Mouse (Mus musculus): ENCODE measurements around the gene Grik4. TPM values are rescaled to one million over a fixed set of nuclear protein-coding genes. Genes with fewer than 3 reads are reported as not detected.

The Grik4 gene
- total RNA-seq, 2 experiments from 2014 or later = 17.7 to 18.3 TPM

DNA sequence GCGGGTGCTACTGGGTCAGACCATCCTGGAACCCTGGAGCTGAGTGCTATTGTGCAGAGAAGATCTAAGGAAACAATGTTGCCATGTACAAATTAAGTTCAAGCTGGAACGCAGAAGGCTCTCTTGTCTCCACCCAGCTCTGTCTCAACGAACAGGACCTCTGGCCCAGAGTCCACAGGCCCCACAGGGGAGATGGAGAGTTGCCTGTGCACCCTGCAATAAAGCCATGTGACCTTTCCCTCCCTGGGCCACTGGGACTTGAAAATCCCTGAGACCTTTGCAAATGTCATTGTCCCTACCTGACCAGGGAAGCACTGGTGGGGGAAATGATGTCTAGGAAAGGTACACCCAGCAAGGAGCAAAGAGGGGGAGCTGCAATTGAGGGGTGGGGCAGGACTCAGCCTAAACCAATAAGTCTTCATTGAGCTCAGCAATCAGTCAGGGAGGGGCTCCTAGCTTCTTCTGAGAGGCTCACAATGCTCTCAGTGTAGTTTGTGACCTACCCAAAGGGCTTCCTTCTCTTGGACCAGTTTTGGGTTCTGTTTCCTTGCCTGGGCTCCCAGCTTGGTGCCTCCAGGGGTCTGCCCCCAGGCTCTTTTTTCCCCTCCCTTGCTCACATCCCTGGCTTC, 187.2 kb downstream of the Grik4 start:
- intact Hi-C loops (cut with DNase I) = no loop called here
- TF ChIP-seq CTCF (IDR thresholded peaks at IDR 0.05) = no peak
- Histone ChIP-seq H3K27ac (no peak overlapping the region), H3K4me3 (no peak overlapping the region)
- no peak for DNase-seq (ENCODE audit: extremely low spot score in 1 of 2, low spot score in 2 of 2)

DNA sequence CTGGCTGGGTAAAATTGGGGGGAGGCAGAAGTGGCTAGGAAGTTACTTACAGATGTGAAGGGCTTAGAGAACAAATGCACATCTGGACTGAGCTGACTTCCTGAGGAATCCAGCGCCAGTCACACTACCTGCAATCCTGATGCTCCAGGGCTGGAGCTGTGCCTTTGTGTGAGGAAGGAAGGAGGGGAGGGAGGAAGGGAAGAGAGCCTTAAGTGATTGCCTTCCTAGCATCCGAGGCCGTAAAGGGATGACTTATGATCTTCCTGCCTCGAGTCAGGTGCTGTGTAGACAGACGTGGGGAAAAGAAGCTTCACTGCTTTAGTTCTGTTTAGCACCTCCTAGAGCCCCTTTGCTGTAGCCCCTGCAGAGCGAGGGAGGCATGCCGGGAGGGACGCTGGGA, 189.6 kb downstream of the Grik4 start:
- Histone ChIP-seq H3K27ac (no peak overlapping the region), H3K4me3 (no peak overlapping the region)
- no peak for DNase-seq (ENCODE audit: extremely low spot score in 1 of 2, low spot score in 2 of 2)
- no peak for TF ChIP-seq CTCF (IDR thresholded peaks at IDR 0.05)
- intact Hi-C loops (cut with DNase I) = no loop called here

DNA sequence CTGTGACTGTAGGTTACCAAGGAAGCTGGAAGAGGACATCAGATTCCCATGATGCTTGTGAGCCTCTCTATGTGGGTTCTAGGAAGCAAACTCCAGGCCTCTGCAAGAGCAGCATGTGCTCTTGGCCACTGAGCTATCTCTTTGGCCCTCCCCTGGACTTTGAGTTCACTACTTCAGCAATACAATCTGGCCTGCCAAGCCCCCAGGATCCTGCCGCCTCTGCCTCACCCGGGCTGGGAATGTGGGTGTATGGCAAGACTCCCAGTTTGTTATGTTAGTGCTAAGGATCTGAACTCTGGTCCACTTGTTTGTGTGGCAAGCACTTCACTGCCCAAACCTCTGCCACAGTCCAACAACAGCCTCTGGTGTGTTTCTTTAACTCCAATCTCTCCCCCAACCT, 193.1 kb downstream of the Grik4 start:
- TF ChIP-seq CTCF (IDR thresholded peaks at IDR 0.05) = no peak
- Histone ChIP-seq H3K27ac (no peak overlapping the region), H3K4me3 (no peak overlapping the region)
- intact Hi-C loops (cut with DNase I) = no loop called here
- no peak for DNase-seq (ENCODE audit: extremely low spot score in 1 of 2, low spot score in 2 of 2)

DNA sequence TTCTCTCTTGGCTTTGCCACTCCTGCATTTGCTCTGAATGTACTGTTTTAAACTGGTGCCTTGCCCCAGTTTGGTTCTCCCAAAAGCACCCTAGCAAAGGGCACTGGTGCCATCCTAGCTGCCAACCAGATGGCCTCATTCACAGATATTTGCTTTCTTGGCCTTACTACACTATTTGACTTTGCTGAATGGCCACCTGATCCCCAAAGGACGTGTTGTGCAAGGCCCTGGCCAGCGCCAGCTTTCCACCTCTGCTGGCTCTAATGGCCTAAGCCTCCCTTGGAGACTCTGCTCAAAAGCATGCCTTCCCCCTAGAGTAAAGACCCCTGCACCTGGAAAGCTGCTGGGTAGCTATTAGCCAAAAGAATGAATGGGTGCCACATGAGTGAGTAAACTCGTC, 194.1 kb downstream of the Grik4 start:
- intact Hi-C loops (cut with DNase I) = no loop called here
- Histone ChIP-seq H3K4me3 (no peak overlapping the region), H3K27ac (no peak overlapping the region)
- no peak for TF ChIP-seq CTCF (IDR thresholded peaks at IDR 0.05)
- no peak for DNase-seq (ENCODE audit: extremely low spot score in 1 of 2, low spot score in 2 of 2)

DNA sequence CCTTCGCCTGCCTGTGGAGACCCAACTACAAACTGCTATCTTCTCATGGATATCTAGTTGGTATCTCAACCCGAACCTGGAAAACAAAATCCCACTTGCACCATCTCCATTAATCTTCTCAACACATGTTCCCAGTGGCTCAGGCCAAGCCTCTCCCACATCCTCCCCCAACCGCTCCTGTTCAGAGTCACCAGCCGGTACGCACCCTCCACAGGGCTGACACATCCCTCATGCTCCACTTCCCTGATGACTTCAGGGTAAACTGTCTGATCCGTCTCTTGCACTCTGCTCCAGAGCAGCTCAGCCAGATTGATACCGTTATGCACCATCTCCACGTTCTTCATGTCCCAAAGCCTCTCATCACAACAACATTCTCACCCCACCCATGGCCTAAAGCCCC, 198.3 kb downstream of the Grik4 start:
- no peak for TF ChIP-seq CTCF (IDR thresholded peaks at IDR 0.05)
- DNase-seq (ENCODE audit: extremely low spot score in 1 of 2, low spot score in 2 of 2) = no peak
- no peak overlapping the region for H3K4me3 ChIP-seq
- no peak overlapping the region for H3K27ac ChIP-seq
- intact Hi-C loops (cut with DNase I) = no loop called here

DNA sequence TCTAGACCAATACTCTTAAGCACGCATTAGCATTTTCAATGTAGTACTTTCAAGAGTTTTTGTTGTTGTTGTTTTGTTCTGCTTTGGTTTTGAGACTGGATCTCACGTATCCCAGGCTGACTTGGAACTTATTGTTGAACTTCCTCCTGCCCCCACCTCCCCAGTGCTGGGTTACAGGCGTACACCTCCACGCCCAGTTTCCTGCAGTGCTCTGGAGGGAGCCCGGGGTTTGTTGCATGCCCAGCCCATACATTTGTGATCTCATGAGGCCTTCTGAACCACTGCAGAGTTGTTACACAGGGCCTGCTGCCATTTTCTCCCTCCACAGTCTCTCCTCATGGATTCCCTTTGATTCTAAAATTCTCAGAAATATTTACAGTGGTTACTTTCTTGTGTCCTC, 201.9 kb downstream of the Grik4 start:
- no peak for DNase-seq (ENCODE audit: extremely low spot score in 1 of 2, low spot score in 2 of 2)
- Histone ChIP-seq H3K4me3 (no peak overlapping the region), H3K27ac (no peak overlapping the region)
- intact Hi-C loops (cut with DNase I) = no loop called here
- TF ChIP-seq CTCF (IDR thresholded peaks at IDR 0.05) = no peak

DNA sequence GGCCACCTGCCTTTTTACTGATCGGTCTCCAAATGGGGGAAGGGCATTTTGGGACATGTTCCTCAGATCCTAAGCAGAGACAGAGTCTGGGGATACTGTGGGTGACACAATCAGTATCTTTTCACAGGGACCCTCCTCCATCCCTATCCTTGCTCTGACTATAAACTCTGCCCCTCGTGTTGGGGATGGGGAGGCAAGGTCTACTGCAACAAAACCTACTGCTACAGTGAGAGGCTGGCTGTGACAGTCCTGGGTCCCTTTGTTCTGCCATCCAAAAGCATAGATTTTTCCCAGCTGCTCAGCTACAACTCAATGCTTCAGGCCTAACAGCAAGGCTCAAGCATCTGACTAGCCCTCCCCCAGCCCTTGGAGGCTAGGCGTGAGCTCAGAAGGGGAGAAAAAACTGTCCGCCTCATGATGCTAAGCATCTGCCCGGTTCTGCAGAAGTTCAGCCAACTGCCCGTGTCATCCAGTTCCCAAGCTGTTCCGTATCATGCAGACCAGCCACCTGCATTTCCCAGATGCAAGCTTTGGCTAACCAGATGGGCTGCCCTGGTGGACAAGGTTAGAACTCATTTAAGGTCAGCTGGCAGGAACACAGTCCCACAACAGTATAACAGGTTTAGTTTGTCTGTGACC, 207.5 kb downstream of the Grik4 start:
- no peak for DNase-seq (ENCODE audit: extremely low spot score in 1 of 2, low spot score in 2 of 2)
- no peak for TF ChIP-seq CTCF (IDR thresholded peaks at IDR 0.05)
- intact Hi-C loops (cut with DNase I) = no loop called here
- no peak overlapping the region for H3K4me3 ChIP-seq
- H3K27ac ChIP-seq = no peak overlapping the region

DNA sequence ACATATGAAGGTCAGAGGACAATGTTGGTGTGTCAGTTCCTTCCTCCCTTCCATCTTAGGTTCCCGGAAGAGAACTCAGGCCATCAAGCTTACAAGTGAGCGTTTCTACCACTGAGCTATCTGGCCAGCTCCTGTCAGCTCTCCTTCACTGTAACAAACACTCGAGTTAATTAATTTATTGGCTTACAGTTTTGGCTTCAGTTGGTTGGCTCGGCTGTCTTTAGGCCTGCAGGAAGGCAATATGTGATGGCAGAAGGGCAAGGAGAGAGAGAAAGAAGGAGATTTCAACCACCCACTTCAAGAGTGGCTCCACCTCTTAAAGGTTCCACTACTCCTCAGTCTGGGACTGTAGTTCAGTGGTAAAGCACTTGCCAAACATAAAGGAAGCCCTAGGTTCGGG, 209.2 kb downstream of the Grik4 start:
- DNase-seq (ENCODE audit: extremely low spot score in 1 of 2, low spot score in 2 of 2) = no peak
- intact Hi-C loops (cut with DNase I) = no loop called here
- no peak overlapping the region for H3K4me3 ChIP-seq
- no peak overlapping the region for H3K27ac ChIP-seq
- no peak for TF ChIP-seq CTCF (IDR thresholded peaks at IDR 0.05)

DNA sequence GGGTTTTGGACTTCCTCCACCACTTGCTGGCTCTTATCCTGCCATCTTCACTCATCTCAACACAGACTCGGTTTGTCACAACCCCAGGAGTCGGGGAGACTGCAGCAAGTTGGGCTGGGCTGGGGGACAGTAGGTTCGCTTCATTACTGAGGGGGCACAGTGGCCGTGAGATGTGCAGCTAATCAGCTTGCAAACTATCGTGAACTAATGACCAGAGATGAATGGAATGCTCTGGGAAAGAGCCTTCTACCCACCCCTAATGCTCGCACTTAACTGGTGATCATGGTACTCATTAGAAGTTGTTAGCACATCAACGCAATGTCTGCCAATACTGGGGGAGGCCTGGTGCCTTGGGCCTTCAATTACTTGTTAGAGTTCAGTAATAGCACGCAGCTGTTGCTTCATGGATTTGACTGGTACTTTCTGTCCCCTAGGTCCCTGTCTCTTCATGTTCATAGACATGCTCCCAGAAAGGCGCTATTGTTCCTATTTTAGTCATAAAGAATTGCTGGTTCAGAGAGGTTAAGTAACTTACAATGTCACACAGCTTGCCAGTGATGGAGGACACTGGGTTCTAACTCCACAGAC, 211.5 kb downstream of the Grik4 start:
- no peak overlapping the region for H3K27ac ChIP-seq

DNA sequence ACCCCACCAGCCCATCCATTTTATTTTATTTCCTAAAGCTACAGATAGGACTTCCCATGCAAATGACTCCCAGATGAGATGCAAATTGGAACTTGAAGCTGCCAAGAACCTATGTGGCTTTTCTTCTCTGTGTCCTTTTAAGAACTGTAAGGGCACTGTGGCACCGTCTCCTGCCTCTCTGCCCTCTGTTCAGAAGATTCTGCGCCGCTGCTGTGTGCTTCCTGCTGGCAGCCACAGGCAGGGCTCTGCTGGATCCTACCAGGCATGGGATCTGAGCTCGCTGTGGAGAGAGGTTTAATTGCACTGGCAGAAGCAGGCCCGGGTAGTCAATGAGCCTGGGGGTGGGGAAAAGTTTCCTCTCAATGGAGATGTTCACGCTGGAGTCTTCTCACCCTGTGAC, 215.8 kb downstream of the Grik4 start:
- intact Hi-C loops (cut with DNase I) = no loop called here
- no peak for DNase-seq (ENCODE audit: extremely low spot score in 1 of 2, low spot score in 2 of 2)
- no peak for TF ChIP-seq CTCF (IDR thresholded peaks at IDR 0.05)
- Histone ChIP-seq H3K4me3 (no peak overlapping the region), H3K27ac (no peak overlapping the region)

More for the DNA sequence above, 211.5 kb downstream of the Grik4 start:
- TF ChIP-seq CTCF (IDR thresholded peaks at IDR 0.05) = no peak
- no peak for DNase-seq (ENCODE audit: extremely low spot score in 1 of 2, low spot score in 2 of 2)
- H3K4me3 ChIP-seq = no peak overlapping the region
- intact Hi-C loops (cut with DNase I) = no loop called here

DNA sequence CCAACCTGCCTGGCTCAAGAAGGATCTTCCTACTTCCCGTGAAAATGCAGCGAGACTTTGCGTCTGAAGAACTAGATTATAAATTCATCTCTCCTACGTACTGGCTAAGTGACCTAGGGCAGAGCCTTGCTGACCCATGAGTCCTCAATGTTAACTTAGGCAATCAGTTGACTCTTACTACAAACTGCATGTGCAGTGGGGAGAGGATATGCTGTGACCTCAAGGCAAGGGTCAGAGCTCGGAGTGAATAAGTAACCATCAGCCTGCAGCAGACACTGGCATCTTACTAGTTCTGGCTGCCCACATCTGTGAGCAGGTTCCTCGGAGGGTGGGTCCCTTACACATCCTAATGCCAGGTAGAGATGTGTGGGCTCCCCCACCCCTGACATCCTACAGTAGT, 216.6 kb downstream of the Grik4 start:
- no peak overlapping the region for H3K4me3 ChIP-seq
- TF ChIP-seq CTCF (IDR thresholded peaks at IDR 0.05) = no peak
- intact Hi-C loops (cut with DNase I) = no loop called here
- no peak overlapping the region for H3K27ac ChIP-seq
- DNase-seq (ENCODE audit: extremely low spot score in 1 of 2, low spot score in 2 of 2) = no peak

DNA sequence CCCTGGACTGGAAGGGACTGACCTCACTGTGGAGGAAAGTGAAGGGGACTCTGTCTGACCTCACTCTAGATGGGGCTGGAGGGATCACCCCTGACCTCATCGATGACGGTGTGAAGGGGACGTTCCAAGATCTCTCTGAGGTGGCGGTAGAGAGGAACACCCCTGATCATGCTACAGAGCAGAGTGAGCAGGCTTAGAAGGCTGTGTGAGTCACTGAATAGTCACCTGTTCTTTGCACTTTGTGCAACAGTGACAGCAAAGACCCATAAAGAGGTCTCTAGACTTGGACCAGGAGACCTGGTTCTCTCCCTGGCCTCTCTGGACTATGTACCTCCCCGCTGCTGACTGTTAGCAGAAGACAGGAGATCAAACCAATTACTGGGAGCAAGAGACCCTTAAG, 217.1 kb downstream of the Grik4 start:
- intact Hi-C loops (cut with DNase I) = no loop called here
- no peak for TF ChIP-seq CTCF (IDR thresholded peaks at IDR 0.05)
- H3K4me3 ChIP-seq = no peak overlapping the region
- H3K27ac ChIP-seq = no peak overlapping the region
- no peak for DNase-seq (ENCODE audit: extremely low spot score in 1 of 2, low spot score in 2 of 2)

DNA sequence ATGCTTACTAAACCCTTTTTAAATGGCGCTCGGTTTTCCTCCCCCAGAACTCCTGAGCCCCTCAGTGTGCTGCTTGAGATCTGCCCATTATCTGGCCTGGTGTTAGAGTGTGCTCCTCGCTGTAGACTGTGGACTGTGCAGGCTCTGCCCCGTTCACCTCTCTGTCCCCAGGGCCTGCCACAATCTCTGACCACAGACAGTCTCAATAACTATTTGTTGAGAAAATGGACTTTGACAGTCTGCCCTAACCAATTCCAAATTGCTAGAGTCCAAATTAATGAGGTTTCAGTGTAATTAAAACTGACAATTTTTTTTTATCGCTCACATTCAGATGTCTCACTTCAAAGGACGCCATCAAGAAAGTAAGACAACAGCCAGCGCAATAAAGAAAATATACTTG, 220.2 kb downstream of the Grik4 start:
- no peak overlapping the region for H3K4me3 ChIP-seq
- intact Hi-C loops (cut with DNase I) = no loop called here
- no peak for TF ChIP-seq CTCF (IDR thresholded peaks at IDR 0.05)
- DNase-seq (ENCODE audit: extremely low spot score in 1 of 2, low spot score in 2 of 2) = no peak
- H3K27ac ChIP-seq = no peak overlapping the region

Measured in left cerebral cortex, adult 2 months (tissue).